Mouse (Mus musculus): ENCODE results near the gene BC025920.
A peak's percentile ranks its signal among the peaks of the same experiment; 100 is the strongest.

Gene BC025920

DNA sequence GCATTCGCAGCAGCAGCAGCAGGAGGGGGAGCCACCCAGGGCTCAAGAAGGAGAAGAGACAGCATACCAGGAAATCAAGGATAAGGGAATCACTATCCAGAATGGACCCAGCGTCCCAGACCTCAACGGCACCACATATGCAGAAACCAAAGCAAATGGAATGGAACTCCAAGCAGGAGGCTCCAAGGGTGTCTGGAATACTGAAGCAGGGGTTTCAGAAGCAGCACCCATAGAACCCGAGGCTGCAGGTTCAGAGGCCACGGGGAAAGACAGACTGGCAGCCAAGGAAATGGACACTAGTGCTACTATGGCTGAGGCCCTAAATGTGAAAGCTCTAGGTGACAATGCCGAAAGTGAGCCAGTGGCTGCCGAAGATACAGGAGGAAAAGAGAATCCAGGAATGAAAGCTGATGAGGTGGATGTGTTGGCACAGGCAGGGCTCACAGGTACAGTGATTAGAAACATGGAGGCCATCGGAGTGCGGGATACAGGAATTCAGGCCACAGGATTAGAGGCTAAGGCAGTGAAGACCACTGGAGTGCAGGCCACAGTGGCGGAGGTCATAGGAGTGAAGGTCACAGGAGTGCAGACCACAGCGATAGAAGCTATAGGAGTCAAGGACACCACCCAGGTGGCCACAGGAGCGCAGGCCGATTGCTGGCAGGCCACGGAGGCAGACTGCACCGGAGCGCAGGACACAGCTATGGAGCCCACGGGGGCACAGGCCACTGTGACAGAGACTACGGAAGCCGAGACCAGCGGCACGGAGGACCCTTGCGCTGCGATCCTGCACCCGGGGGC, 36.8 kb downstream of the BC025920 start:
- no peak for DNase-seq

DNA sequence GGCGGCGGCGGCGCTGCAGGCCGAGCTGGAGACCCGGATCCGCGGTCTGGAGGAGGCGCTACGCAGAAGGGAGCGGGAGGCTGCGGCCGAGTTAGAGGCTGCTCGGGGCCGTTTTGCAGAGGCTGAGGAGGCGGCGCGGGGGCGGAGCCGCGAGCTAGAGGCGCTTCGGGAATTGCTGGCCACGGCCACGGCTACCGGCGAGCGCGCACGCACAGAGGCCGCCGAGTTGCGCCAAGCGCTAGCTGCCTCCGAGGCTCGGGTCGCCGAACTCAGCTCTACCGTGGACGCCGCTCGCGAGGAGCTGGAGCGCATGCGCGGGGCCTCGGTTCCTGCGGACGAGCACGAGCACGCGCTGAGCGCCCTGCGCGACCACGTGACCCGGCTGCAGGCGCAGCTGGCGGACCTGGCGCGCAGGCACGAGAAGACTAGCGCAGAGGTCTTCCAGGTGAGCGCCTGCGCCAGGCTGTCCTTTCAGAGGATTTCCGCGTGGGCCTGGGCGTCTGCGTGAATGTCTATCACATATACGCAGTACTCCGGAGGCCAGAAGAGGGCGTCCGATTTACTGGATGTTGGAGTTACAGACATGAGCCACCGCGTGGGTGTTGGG, 37.5 kb downstream of the BC025920 start:
- DNase-seq: peak; percentile 96 to 97

DNA sequence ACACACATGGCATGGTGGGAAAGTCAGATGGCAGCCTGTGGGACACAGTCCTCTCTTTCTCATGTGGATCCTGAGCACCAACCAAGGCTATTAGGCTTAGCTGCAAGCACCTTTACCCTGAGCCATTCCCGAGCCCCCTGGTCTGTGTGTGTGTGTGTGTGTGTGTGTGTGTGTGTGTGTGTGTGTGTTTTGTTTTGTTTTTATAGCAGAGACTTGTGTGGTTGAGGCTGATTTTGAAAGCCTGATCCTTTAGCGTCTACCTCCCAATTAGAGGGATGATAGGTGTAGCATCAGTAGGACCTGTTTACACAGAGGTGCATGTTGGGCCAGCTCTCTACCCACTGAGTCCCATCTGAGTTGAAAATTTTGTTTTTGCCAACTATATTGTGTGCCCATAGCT, 38.1 kb downstream of the BC025920 start:
- DNase-seq: no peak

DNA sequence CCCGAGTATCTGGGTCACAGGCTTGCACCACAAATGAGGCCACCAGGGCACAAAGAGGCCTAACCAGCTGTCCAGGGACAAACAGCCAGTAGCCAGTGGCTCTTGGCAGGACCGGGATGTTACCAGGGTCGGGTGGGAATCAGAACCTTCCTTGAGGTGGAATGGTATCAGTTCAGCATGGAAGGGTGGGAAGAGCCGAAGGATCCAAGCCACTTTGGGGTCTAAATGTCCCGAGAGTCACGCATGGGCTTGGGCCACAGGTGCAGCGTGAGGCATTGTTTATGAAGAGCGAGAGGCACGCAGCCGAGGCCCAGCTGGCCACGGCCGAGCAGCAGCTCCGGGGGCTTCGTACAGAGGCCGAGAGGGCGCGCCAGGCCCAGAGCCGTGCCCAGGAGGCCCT, 38.6 kb downstream of the BC025920 start:
- no peak for DNase-seq

DNA sequence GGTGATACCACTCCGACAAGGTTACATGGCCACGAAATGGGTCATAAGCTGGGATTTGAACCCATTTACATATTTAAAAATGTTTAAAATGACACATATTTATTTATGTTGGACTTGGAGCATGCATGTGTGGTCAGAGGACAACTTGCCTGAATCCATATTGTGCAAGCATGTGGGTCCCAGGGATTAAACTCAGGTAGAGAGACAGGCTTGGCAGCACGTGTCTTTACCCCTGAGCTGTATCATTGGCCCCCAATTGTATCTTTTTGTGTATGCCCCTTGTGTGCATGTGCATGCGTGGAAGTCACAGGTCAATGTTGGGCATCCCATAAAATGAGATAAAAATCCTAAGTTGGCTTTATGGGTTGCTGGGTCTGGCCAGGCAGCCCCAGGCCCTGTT, 39.3 kb downstream of the BC025920 start:
- no peak for DNase-seq

DNA sequence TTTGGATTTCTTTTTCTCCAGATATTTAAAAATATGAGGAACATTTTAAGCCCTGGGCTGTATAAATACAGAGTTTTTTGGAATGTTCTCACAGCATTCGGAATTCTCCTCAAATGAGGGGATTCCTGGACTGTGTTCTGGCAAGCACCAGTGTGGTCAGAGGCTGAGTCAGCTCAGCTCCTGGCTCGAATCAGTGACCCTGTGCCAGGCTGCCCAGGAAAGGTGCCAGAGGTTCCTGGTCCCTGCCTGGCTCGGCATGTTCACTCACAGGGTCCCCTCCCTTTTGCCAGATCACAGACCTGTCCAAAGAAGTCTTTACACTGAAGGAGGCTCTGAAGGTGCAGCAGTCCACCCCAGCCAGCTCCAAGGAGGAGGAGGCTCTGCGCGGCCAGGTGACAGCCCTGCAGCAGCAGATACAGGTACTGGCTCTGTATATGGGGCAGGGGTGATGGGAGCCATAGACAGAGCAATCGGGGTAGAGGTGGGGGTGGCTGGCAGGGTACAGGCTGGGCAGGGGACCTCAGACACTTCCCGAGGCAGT, 40.0 kb downstream of the BC025920 start:
- peak; percentile 40 to 51 for DNase-seq

DNA sequence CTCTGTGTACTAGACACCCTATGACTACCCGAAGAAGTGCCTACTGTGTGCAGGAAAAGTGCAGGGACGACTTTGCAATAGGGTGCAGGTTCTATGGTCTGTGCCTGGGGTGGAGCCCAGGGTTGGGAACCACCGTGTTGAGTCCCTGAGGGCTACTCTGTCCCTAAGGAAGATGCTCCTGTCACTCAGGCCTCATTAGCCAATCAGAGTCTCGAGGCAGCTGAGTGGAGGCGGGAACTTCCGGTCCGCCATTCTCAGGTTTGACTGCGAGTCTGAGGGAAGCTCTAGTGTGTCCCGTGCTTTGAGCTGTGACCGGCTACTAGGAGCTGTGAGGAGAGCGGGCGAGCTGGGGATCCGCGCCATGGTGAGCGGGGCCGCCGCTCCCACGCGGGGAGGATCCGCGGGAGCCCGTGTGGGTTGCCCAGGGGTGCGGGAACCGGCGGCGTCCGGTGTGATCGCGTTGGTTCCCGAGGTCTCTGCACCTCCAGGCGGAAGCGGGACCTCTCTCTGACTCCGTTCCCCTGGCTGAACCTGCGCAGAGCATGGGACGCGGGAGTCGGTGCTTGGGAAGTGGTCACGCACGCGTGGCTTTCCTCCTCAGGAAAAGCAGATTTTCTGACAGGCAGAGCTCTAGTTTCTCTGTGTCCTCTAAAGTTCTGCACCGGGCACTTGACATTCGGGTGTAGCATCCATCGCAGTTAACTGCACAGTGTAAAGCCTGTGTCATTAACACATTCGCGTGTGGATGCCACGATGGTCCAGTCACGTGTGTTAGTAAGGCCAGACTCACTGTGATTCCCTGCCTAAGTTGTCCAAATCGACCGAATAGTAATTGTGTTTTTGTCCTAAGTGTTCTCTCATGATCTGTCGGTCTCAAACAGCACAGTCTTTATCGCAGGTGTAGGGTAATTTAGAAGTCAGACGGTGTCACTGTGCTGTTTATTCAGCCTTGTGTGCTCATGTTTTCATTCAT, 43.0 kb downstream of the BC025920 start, which contains the start of gene Gm10778:
Gene Gm10778 (plus strand): TSS at position 257 of the 973 bp plus-strand sequence.
- DNase-seq: peak; percentile 83 to 90

DNA sequence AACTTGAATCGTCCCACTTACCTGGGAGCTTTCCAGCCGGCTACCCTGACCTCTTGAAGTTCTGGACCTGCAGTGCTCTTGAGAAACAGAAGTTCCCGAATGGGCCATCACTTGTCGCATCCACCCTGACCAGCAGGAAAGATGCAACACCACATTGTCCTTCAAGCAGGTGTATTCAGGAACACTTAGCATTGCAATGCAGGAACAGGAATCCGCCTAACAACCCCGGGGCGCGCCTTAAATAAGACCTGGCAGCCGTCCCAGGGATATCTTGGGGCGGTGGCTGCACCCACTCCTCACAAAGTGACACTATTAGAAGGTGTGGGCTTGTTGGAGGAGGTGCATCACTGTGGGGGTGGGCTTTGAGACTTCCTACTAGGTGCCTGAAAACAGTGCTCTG, 49.1 kb downstream of the BC025920 start:
- DNase-seq: no peak

DNA sequence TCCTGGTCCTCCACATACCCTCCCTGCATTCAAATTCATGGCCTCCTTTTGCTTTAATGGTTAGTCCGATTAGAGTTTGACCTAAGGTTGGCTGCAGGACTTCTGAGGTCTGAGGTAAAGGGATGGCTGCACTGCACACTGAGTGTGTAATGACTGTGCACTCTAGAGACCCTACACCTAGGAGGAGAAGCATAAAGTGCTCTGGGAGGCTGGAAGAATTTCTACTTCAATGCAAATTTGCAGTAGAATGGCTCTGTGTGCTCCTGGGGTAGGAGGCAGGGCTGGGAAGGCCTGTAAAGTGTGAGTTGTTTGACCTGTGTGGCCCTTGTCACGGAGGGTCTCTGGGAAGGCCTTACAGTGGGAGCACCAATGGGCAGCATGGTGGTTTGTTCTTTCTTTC, 50.1 kb downstream of the BC025920 start:
- DNase-seq: no peak

Data from kidney, adult 8-10 months (tissue).